Mouse (Mus musculus): ENCODE results near the gene Gm21981.

GRCm38 (mm10) chr17:47658741-47659243 is 35.5 kb downstream of the Gm21981 start:
- no peak for TF ChIP-seq ZNF384 (IDR thresholded peaks at IDR 0.05; ENCODE audit: low read depth, low read length)
- TF ChIP-seq ZC3H11A (IDR thresholded peaks at IDR 0.05; ENCODE audit: borderline replicate concordance, low read depth, low read length): no peak
- TF ChIP-seq CHD2 (IDR thresholded peaks at IDR 0.05; ENCODE audit: low read depth, low read length): no peak
- no peak for TF ChIP-seq HCFC1 (IDR thresholded peaks at IDR 0.05; ENCODE audit: borderline replicate concordance, insufficient read depth, low read length)

Measured in ES-E14 (cell line).